Mouse (Mus musculus): Measurements from ENCODE around the gene Tex13c2.
A peak's percentile ranks its signal among the peaks of the same experiment; 100 is the strongest.

Gene Tex13c2

DNA sequence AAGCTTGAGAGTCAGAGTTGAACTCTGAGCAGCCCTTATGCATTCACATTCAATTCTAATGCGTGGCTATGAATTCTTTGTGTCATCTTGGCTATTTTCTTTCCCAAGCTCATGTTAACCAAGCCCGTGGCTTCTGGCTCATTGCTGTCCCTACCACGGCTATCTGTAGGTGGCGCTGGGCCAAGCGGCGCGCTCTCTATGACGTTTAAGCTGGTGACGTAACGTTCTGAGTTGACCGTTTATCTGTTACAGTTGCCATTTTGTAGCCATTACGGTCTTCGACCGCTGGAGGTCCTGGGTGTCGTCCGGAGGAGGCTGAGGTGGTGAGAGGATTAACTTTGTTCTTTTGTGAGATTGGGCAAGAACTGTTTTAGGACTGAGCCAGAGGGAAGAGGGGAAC, at the start of gene Tex13c2:
Gene Tex13c2, plus strand, starts transcription at position 246 of the 400 bp plus-strand sequence.
- no peak for DNase-seq (ENCODE audit: low spot score in 2 of 2)

DNA sequence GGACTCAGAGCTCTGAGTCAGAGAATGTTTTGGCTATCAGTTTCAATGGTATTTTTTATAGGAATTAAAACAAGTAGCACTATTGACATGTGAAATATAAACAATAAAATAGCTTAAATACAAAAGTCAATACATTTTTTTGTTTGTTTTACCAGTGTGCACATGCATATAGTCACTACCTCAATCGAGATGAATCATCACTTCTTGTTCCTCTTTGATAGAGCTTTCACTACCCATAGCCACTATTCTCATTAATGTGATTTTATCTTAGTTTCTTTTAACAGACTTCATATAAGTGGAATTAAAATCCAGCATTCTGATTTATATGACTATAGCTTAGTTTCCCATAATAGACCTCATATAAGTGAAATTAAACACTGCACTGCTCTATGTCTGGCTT, 39.2 kb upstream of the Tex13c2 start:
- DNase-seq (ENCODE audit: low spot score in 2 of 2) = no peak

DNA sequence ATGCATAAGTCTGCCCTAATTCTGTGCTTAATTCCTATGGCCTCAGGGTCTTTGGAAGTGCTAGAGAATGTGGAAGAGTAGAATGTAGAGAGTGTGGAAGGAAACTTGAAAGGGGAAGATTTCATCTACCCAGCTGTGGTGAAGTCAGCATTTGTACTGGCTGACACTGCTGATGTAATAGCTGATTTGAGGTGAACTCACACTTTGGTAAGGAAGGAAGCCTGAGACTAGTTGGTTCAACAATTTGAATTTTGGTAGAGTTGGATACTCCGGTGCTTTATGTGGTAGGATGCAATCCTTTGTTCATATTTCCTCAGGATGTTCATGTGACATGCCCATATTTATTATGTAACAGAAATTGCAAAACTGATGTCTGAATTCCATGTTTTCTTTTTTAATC, 36.5 kb upstream of the Tex13c2 start:
- DNase-seq (ENCODE audit: low spot score in 2 of 2) = no peak

DNA sequence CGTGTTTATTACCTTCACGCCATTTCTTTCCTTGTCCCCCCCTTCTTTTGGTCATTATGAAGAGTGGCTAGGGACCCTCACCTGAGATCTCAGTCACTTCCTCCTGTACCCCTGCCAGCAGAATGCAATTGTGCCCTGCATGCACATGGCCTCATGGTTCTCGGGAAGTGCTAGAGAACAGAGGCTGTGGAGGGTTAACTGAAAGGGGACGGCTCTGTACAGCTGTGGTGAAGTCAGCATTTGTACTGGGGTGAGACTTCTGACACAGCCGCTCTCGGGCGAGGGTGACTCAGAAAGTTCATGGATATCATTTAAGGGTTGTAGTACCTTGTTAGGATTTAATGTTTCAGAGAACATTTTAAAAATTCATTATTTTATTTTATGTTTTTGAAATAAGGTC, 35.0 kb upstream of the Tex13c2 start:
- no peak for DNase-seq (ENCODE audit: low spot score in 2 of 2)

DNA sequence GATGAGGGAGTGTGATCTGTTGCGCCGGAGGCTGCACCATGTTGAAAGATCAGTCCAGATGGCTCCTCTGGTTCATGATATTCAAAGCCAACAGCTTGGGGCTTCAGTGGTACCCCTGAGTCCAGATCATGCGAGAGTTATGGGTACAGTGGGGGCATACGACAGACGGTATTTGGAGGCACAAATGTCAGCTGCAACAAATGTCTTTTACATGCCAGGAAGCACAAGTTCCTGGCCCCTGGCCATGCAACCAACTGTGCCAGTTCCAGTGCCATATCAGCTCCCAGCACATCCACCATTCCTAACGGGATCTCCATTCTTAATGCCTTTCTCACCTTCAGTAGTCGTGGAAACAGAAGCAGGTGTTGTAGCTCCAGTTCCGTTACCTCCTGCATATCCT, 845 bp downstream of the Tex13c2 start:
- DNase-seq (ENCODE audit: low spot score in 2 of 2) = no peak

DNA sequence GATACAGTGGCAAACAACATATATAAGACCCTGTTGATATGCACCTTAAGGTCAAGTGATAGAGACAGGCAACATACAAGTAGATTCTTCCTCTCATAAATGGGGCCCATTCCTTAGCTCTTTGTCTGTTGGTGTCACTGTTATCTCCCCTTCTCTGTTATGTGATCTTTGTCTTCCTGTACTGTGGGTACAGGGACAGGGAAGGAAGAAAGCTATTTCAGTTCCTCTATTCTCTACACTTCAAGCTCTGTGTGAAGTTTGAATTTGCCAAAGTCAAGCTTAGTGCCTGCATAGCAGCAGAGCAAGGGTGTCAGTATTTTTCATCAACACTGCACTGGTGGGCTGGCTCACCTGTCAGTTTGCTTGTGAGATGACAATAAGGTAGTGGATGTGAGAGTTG, 11.0 kb downstream of the Tex13c2 start:
- DNase-seq (ENCODE audit: low spot score in 2 of 2) = no peak

DNA sequence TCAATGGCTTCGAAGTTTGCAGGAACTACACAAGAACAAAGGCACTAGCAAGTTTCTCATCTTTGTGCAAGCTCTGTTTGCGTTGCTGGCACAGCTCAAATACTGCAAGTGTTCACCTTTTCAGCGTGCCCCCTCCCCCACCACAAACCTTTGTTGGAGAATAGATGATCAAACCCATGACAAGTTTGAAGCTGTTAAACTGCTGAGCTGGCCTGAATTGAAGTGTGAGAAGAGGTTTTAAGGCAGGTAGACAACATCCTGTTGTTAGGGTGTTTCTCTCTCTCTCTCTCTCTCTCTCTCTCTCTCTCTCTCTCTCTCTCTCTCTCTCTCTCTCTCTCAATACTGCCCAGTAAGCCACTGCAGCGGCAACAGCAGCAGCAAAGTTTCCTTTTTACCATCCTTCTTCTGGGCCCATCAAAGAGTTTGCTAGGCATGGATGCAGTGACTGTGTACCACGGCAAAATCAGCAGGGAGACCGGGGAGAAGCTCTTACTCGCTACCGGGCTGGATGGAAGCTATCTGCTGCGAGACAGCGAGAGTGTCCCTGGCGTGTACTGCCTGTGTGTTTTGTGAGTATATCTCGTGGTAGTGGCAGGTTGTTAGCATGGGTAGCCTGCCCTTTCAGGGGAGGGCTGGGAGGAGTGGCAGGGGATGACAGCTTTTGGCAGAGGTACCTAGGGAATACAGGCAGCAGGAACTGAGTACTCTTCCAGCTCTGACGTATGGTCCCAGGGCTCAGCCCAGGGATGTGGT, 13.0 kb downstream of the Tex13c2 start, which contains the start of gene Sh2d1a:
Gene Sh2d1a, plus strand, starts transcription at position 163 of the 753 bp plus-strand sequence.
- DNase-seq (ENCODE audit: low spot score in 2 of 2) = no peak

DNA sequence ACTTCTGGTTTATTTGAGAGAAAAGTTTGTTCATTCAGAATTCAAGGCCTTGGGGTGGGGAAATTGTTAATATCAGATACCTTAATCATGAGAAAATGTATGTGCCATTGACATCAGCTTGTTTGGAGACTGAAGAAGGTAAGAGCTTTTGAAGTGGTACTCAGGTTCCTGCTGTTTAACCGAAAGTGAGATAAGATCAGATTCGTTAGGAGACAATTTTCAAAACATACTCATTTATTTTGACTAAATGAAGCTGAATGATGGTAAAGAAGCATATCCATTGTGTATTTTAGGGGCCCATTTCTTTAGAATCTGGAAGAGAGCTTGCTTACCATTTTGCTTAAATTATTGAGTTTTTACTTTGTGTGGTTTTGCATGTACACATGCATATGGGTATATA, 21.6 kb downstream of the Tex13c2 start:
- no peak for DNase-seq (ENCODE audit: low spot score in 2 of 2)

DNA sequence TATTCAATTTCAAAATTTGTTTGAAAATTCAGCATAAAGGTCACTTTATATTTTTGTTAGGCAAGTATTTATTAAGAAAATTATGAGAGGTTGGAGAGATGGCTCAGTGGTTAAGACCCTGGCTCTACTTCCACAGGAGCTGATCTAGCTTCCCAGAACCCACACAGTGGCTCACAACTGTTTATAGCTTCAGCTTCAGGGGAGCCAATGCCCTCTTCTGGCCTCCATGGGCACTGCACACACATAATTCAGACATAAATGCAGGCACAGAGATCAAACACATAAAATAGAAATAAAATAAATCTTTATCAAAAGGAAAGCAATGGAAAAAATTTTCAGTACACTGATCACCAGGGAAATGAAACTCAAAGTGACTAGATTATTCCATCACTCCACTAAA, 23.1 kb downstream of the Tex13c2 start:
- DNase-seq (ENCODE audit: low spot score in 2 of 2) = no peak

DNA sequence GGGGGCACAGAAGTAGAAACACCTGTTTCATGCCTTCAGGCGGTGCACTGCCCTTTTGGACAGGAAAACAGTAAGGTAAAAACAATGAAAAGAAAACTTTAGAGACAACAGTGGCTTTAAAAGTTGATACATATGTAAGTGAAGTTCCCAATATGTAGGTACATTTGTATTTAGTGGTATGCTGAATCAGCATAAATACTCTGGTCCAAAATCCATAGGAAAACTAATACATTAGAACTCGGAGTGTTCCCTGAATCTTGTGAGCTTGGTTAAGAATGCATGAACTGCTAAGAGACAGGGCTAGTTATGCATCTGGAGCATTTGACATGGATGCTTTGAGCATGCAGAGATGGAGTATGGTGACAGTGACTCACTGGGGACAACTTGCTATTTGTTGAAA, 33.4 kb downstream of the Tex13c2 start:
- no peak for DNase-seq (ENCODE audit: low spot score in 2 of 2)

DNA sequence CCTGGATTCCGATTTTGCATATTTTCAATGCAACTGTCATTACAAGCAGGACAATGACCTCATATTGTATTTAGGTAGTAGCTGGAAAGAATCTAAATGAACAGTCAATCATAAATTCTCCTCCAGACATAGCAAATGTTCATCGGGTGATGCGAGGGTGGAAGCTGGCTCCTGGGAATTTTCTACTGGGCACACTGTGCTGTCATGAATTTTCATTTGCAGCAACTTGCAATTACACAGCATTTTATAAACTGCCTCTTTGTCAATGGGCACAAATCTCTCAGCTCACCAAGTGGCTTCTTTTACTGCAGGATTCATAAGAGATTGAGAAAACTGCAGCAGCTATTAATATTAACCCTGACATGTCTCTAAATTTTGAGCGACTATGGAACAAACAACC, 41.2 kb downstream of the Tex13c2 start:
- no peak for DNase-seq (ENCODE audit: low spot score in 2 of 2)

DNA sequence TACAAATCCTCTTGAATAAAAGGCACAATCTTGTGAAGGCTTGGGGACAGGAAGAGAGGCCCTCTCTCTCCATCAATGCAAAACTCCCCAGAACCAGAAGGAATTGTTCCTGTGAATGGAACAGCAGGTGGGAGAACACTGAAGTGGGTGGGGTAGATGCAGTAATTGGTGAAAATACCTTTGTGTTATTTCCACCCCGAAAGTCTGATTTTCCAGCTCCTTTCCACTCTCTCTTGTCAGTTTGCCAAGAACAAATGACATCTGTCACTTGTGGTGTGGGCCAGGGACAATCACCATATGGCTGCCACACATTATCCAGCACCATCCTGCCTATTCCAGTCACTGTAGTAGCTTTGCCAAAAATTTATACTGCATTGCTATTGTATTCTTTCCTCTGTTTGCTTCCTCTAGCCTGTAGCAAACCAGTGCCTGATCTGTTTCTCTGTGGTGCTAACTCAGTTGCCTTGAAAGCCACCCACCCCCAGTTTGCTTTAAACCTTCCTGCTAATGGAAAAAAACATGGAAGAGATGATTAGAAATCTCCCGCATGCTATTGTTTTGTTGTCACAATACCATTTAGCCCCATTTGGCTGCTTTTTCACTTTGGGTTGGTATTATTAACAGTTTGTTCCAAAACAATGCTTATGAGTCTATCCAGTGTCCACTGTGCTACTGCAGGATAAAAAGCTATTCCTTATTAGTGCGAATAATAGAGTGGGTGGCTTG, 50.7 kb downstream of the Tex13c2 start:
- no peak for DNase-seq (ENCODE audit: low spot score in 2 of 2)

DNA sequence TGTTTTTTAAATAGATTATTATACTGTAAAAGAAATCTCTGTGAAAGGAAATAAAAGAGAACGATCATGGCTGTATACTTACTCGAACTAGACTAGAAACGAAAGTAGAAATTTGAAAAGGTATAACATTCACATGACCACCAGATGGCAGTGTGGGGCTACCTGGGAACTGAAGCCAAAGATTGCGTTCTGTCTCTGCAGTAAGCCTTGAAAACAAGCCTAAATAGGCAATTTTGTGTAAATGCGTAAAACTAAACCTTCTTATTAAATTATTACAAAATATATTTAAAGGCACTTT, 51.2 kb downstream of the Tex13c2 start:
- peak; percentile 30 to 62 for DNase-seq (ENCODE audit: low spot score in 2 of 2)
